Mouse (Mus musculus): ENCODE results near the gene Plac9a. TPM values are rescaled to one million over a fixed set of nuclear protein-coding genes. Genes with fewer than 3 reads are reported as not detected.

The Plac9a gene
- not detected in 2 replicates for total RNA-seq (2023)

GRCm38 (mm10) chr14:25903000-25903399 is at the start of gene Plac9a:
Gene Plac9a (minus strand): TSS chr14:25903100.

GRCm38 (mm10) chr14:25938004-25938403 is 35.1 kb upstream of the Plac9a start, which contains the start of gene Cphx1:
Gene Cphx1 (plus strand): TSS chr14:25938304.

GRCm38 (mm10) chr14:25927562-25927881 is 24.6 kb upstream of the Plac9a start, which contains the start of gene Tmem254a:
Gene Tmem254a (minus strand): TSS chr14:25927672.

GRCm38 (mm10) chr14:25841991-25842687 is 60.8 kb downstream of the Plac9a start, which contains the start of gene Anxa11:
Gene Anxa11 (plus strand): TSS chr14:25842156.

Other genes with a start within 250 kb of the Plac9a start
- 11.5 and 13.0 TPM in 2 replicates for gene Ppif, start 208.9 kb downstream of the Plac9a start, total RNA-seq (2023)
- gene Zcchc24, start 134.1 kb downstream of the Plac9a start, total RNA-seq (2023) = 7.4 and 8.9 TPM in 2 replicates
- gene Anxa11, start 60.9 kb downstream of the Plac9a start, total RNA-seq (2023) = 442 and 511 TPM in 2 replicates
- 1.2 and 4.0 TPM in 2 replicates for gene Tmem254a, start 24.6 kb upstream of the Plac9a start, total RNA-seq (2023)
- gene Cphx1, start 35.2 kb upstream of the Plac9a start, total RNA-seq (2023) = not detected in 2 replicates
- gene Duxbl1, start 75.5 kb upstream of the Plac9a start, total RNA-seq (2023) = not detected in 2 replicates
- gene Gm9780, start 139.6 kb upstream of the Plac9a start, total RNA-seq (2023) = not detected in 2 replicates
- gene Tmem254c, start 164.3 kb upstream of the Plac9a start, total RNA-seq (2023) = 4.0 TPM in 1 of 2 replicates, not detected in the other
- not detected in 2 replicates for gene Cphx2, start 178.4 kb upstream of the Plac9a start, total RNA-seq (2023)
- not detected in 2 replicates for gene Cphx3, start 179.2 kb upstream of the Plac9a start, total RNA-seq (2023)
- gene Duxbl2, start 215.2 kb upstream of the Plac9a start, total RNA-seq (2023) = not detected in 2 replicates

Data from neutrophil, adult 65 days (primary cell).